Mouse (Mus musculus) cerebellum, adult 9-11 months (tissue): Measurements from ENCODE around the gene Tmco3.
A peak's percentile ranks its signal among the peaks of the same experiment; 100 is the strongest.

Source experiments
- DNase-seq: peaks from one replicate; pipeline ENCODE4 v3.0.0; 2022

The Tmco3 gene

GRCm38 (mm10) chr8:13287692-13288623 lies at the start of gene Tmco3, which contains the start of gene Dcun1d2:
Tmco3 (plus strand) TSS chr8:13288190.
Dcun1d2 (minus strand) TSS chr8:13288131.
- peak; percentile 97 for DNase-seq

GRCm38 (mm10) chr8:13240055-13240454 lies 47.9 kb upstream of the Tmco3 start:
- no peak for DNase-seq

- DNase-seq = no peak
Observed at GRCm38 (mm10) chr8:13240691-13241090, 47.3 kb upstream of the Tmco3 start.

GRCm38 (mm10) chr8:13242985-13243870 lies 44.8 kb upstream of the Tmco3 start:
- DNase-seq = no peak

- no peak for DNase-seq
Observed at GRCm38 (mm10) chr8:13244343-13244880, 43.6 kb upstream of the Tmco3 start.

GRCm38 (mm10) chr8:13252837-13253236 lies 35.2 kb upstream of the Tmco3 start:
- DNase-seq = no peak

GRCm38 (mm10) chr8:13253413-13253812 lies 34.6 kb upstream of the Tmco3 start:
- no peak for DNase-seq

- DNase-seq = peak; percentile 70
Observed at GRCm38 (mm10) chr8:13254019-13254418, 34.0 kb upstream of the Tmco3 start, which contains the start of gene Adprhl1. Adprhl1 (minus strand) TSS chr8:13254162.

GRCm38 (mm10) chr8:13263376-13263775 lies 24.6 kb upstream of the Tmco3 start:
- DNase-seq = no peak

- no peak for DNase-seq
Observed at GRCm38 (mm10) chr8:13267566-13267965, 20.4 kb upstream of the Tmco3 start.

- no peak for DNase-seq
Observed at GRCm38 (mm10) chr8:13272834-13273233, 15.2 kb upstream of the Tmco3 start.

- no peak for DNase-seq
Observed at GRCm38 (mm10) chr8:13276941-13277447, 11.0 kb upstream of the Tmco3 start.

GRCm38 (mm10) chr8:13283200-13283599 lies 4.8 kb upstream of the Tmco3 start:
- DNase-seq = no peak

- DNase-seq = peak; percentile 95
Observed at GRCm38 (mm10) chr8:13287304-13287691, 692 bp upstream of the Tmco3 start.

GRCm38 (mm10) chr8:13288646-13289045 lies 656 bp downstream of the Tmco3 start:
- DNase-seq = no peak

- peak; percentile 69 for DNase-seq
Observed at GRCm38 (mm10) chr8:13292364-13292763, 4.4 kb downstream of the Tmco3 start.

GRCm38 (mm10) chr8:13293677-13294470 lies 5.9 kb downstream of the Tmco3 start:
- no peak for DNase-seq

GRCm38 (mm10) chr8:13299571-13299970 lies 11.6 kb downstream of the Tmco3 start:
- no peak for DNase-seq

GRCm38 (mm10) chr8:13301036-13301435 lies 13.0 kb downstream of the Tmco3 start:
- no peak for DNase-seq

GRCm38 (mm10) chr8:13305459-13305858 lies 17.5 kb downstream of the Tmco3 start:
- no peak for DNase-seq

- no peak for DNase-seq
Observed at GRCm38 (mm10) chr8:13305884-13306283, 17.9 kb downstream of the Tmco3 start.

- no peak for DNase-seq
Observed at GRCm38 (mm10) chr8:13306309-13306909, 18.4 kb downstream of the Tmco3 start.
